Mouse (Mus musculus): ENCODE measurements around the gene Cryl1. TPM values are rescaled to one million over a fixed set of nuclear protein-coding genes. Genes with fewer than 3 reads are reported as not detected.

Cryl1 gene
- total RNA-seq, 2 experiments from 2014 or later, result 6.6 to 7.1 TPM

GRCm38 (mm10) chr14:57375205-57375604, 23.1 kb downstream of the Cryl1 start:
- no peak for DNase-seq (ENCODE audit: low spot score)

- peak; percentile 78 for DNase-seq (ENCODE audit: low spot score)
Measured at GRCm38 (mm10) chr14:57372348-57373102, 25.8 kb downstream of the Cryl1 start.

- no peak for DNase-seq (ENCODE audit: low spot score)
Measured at GRCm38 (mm10) chr14:57367327-57367726, 31.0 kb downstream of the Cryl1 start.

GRCm38 (mm10) chr14:57366724-57367123, 31.6 kb downstream of the Cryl1 start:
- DNase-seq (ENCODE audit: low spot score), result no peak

- no peak for DNase-seq (ENCODE audit: low spot score)
Measured at GRCm38 (mm10) chr14:57365341-57365740, 33.0 kb downstream of the Cryl1 start.

GRCm38 (mm10) chr14:57363833-57364232, 34.5 kb downstream of the Cryl1 start:
- DNase-seq (ENCODE audit: low spot score), result no peak

GRCm38 (mm10) chr14:57362726-57363660, 35.3 kb downstream of the Cryl1 start:
- peak; percentile 65 for DNase-seq (ENCODE audit: low spot score)

- DNase-seq (ENCODE audit: low spot score), result no peak
Measured at GRCm38 (mm10) chr14:57357030-57357429, 41.3 kb downstream of the Cryl1 start.

GRCm38 (mm10) chr14:57351521-57352235, 46.7 kb downstream of the Cryl1 start:
- DNase-seq (ENCODE audit: low spot score), result no peak

GRCm38 (mm10) chr14:57349955-57350354, 48.4 kb downstream of the Cryl1 start:
- no peak for DNase-seq (ENCODE audit: low spot score)

- DNase-seq (ENCODE audit: low spot score), result no peak
Measured at GRCm38 (mm10) chr14:57348155-57348554, 50.2 kb downstream of the Cryl1 start.

GRCm38 (mm10) chr14:57346135-57346534, 52.2 kb downstream of the Cryl1 start:
- no peak for DNase-seq (ENCODE audit: low spot score)

- no peak for DNase-seq (ENCODE audit: low spot score)
Measured at GRCm38 (mm10) chr14:57344781-57345492, 53.4 kb downstream of the Cryl1 start.

GRCm38 (mm10) chr14:57343057-57343750, 55.1 kb downstream of the Cryl1 start:
- DNase-seq (ENCODE audit: low spot score), result no peak

GRCm38 (mm10) chr14:57342316-57343055, 55.8 kb downstream of the Cryl1 start:
- DNase-seq (ENCODE audit: low spot score), result no peak

GRCm38 (mm10) chr14:57338666-57339065, 59.7 kb downstream of the Cryl1 start:
- no peak for DNase-seq (ENCODE audit: low spot score)

- DNase-seq (ENCODE audit: low spot score), result no peak
Measured at GRCm38 (mm10) chr14:57334833-57335232, 63.5 kb downstream of the Cryl1 start.

GRCm38 (mm10) chr14:57332503-57332902, 65.8 kb downstream of the Cryl1 start:
- no peak for DNase-seq (ENCODE audit: low spot score)

- no peak for DNase-seq (ENCODE audit: low spot score)
Measured at GRCm38 (mm10) chr14:57331097-57331496, 67.2 kb downstream of the Cryl1 start.

- DNase-seq (ENCODE audit: low spot score), result no peak
Measured at GRCm38 (mm10) chr14:57329600-57329999, 68.7 kb downstream of the Cryl1 start.
